ENCODE assay signal across 25 mouse cellular contexts in the genomic region with DNA sequence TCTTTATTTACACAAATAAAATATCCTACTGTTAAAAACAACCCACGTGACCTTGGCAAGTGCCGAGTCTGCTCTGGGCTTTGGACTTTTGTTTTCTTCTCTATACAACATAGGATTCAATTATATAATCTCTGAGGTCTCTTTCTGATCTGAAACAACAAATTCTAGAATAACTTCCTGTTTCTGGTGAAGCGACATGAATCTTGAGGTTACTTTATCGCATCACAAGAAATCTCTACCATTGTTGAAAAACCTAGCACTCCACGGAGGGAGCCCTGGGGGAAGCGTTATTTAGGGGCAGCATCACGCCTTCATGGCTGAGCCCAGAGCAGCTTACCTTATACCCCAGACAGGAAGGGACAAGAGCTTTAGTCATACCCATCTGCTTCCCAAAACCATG. TPM values are rescaled to one million over a fixed set of nuclear protein-coding genes. Genes with fewer than 3 reads are reported as not detected.
"Had no signal": no experiment of that assay in that cellular context is flagged by ENCODE, and none has a peak within 500 bp of the region (broad histone marks: within the 10 kb centered on the region; RNA-seq: fewer than 3 reads in every experiment).

No protein-coding gene starts in this region.

- H3K27ac ChIP-seq: kidney, embryonic 15.5 days; limb, embryonic 12.5 days; limb, embryonic 15.5 days; liver, embryonic 14.5 days; macrophage; midbrain, embryonic 10.5 days; midbrain, embryonic 13.5 days; neural tube, embryonic 13.5 days; stomach, embryonic 15.5 days had no signal

- ATAC-seq: intestine, postnatal 0 days; liver, postnatal 0 days; lung, postnatal 0 days; midbrain, embryonic 13.5 days; midbrain, embryonic 16.5 days had no signal

- H3K27me3 ChIP-seq: kidney, embryonic 15.5 days; limb, embryonic 12.5 days; limb, embryonic 15.5 days; midbrain, embryonic 13.5 days; neural tube, embryonic 13.5 days; stomach, embryonic 15.5 days had no signal

- DNase-seq: kidney, adult 8-10 months; kidney, postnatal 10 days; kidney, postnatal 4 days; left cerebral cortex, postnatal 4 days; liver, postnatal 0 days; lung, embryonic 14.5 days; right cerebral cortex, adult 18-20 months; right cerebral cortex, postnatal 14 days; right cerebral cortex, postnatal 4 days; thymus, postnatal 14 days; thymus, postnatal 4 days had no signal

- H3K9ac ChIP-seq: kidney, embryonic 15.5 days; limb, embryonic 12.5 days; limb, embryonic 15.5 days; liver, embryonic 14.5 days; liver, postnatal 0 days; lung, embryonic 14.5 days; midbrain, embryonic 13.5 days; neural tube, embryonic 13.5 days; stomach, embryonic 15.5 days had no signal

- H3K4me3 ChIP-seq: kidney, embryonic 15.5 days; limb, embryonic 12.5 days; limb, embryonic 15.5 days; midbrain, embryonic 10.5 days; midbrain, embryonic 13.5 days; neural tube, embryonic 13.5 days; stomach, embryonic 15.5 days had no signal

- H3K4me1 ChIP-seq: kidney, embryonic 15.5 days; limb, embryonic 12.5 days; limb, embryonic 15.5 days; midbrain, embryonic 10.5 days; midbrain, embryonic 13.5 days; neural tube, embryonic 13.5 days; stomach, embryonic 15.5 days had no signal

- H3K9me3 ChIP-seq: kidney, embryonic 15.5 days; limb, embryonic 12.5 days; limb, embryonic 15.5 days; midbrain, embryonic 10.5 days; midbrain, embryonic 13.5 days; neural tube, embryonic 13.5 days; stomach, embryonic 15.5 days had no signal

- H3K36me3 ChIP-seq: kidney, embryonic 15.5 days; limb, embryonic 12.5 days; limb, embryonic 15.5 days; midbrain, embryonic 10.5 days; midbrain, embryonic 13.5 days; neural tube, embryonic 13.5 days; stomach, embryonic 15.5 days had no signal

RNA-seq across cellular contexts. Expression of a gene that starts 40.7 kb away (rescaled TPM):
- total RNA-seq: left cerebral cortex, postnatal 4 days; megakaryocyte, adult 5-6 weeks had no signal
- polyA plus RNA-seq: intestine, postnatal 0 days; kidney, embryonic 15.5 days; limb, embryonic 12.5 days; limb, embryonic 15.5 days; liver, embryonic 11.5 days; liver, embryonic 14.5 days; liver, postnatal 0 days; lung, embryonic 14.5 days; lung, postnatal 0 days; macrophage; midbrain, embryonic 10.5 days; midbrain, embryonic 16.5 days; neural tube, embryonic 13.5 days; stomach, embryonic 15.5 days had no signal
